Mouse (Mus musculus): Measurements from ENCODE around the gene Megf8. TPM values are rescaled to one million over a fixed set of nuclear protein-coding genes. Genes with fewer than 3 reads are reported as not detected.

Gene Megf8
- total RNA-seq (2021) = 100 to 1,000 TPM in 1 of 2 experiments, 10 to 100 TPM in 1; 99.2 to 105 TPM

- intact Hi-C loops (cut with DNase I) = loop anchor here (1.0 kb wide), 2 partner anchors 34 to 77 kb away; no protein-coding TSS in a partner anchor
- peak; percentile 95 to 99 for DNase-seq (ENCODE audit: low spot score in 2 of 2)
These were observed at the start of gene Megf8 for GRCm38 (mm10) chr7:25316532-25317445. Gene Megf8, plus strand, starts transcription at chr7:25317164.

- intact Hi-C loops (cut with DNase I) = no loop called here
- peak; percentile 100 for DNase-seq (ENCODE audit: low spot score in 2 of 2)
These were observed 49.6 kb upstream of the Megf8 start, which contains the start of gene Cic for GRCm38 (mm10) chr7:25267301-25267750. Gene Cic, plus strand, starts transcription at chr7:25267704.

GRCm38 (mm10) chr7:25267751-25268463, 49.1 kb upstream of the Megf8 start:
- peak; percentile 100 for DNase-seq (ENCODE audit: low spot score in 2 of 2)
- intact Hi-C loops (cut with DNase I) = no loop called here

- intact Hi-C loops (cut with DNase I) = no loop called here
- DNase-seq (ENCODE audit: low spot score in 2 of 2) = no peak
These were observed 48.4 kb upstream of the Megf8 start for GRCm38 (mm10) chr7:25268588-25268987.

GRCm38 (mm10) chr7:25269029-25269428, 47.9 kb upstream of the Megf8 start:
- DNase-seq (ENCODE audit: low spot score in 2 of 2) = peak in 1 of 2 experiments; percentile 4

GRCm38 (mm10) chr7:25269545-25270271, 47.3 kb upstream of the Megf8 start:
- no peak for DNase-seq (ENCODE audit: low spot score in 2 of 2)
- intact Hi-C loops (cut with DNase I) = no loop called here

More at GRCm38 (mm10) chr7:25269029-25269428, 47.9 kb upstream of the Megf8 start:
- intact Hi-C loops (cut with DNase I) = no loop called here

GRCm38 (mm10) chr7:25270652-25271633, 46.0 kb upstream of the Megf8 start:
- no peak for DNase-seq (ENCODE audit: low spot score in 2 of 2)
- intact Hi-C loops (cut with DNase I) = no loop called here

GRCm38 (mm10) chr7:25271651-25272444, 45.1 kb upstream of the Megf8 start:
- DNase-seq (ENCODE audit: low spot score in 2 of 2) = no peak
- intact Hi-C loops (cut with DNase I) = no loop called here

- intact Hi-C loops (cut with DNase I) = no loop called here
- DNase-seq (ENCODE audit: low spot score in 2 of 2) = no peak
These were observed 44.3 kb upstream of the Megf8 start for GRCm38 (mm10) chr7:25272445-25273258.

GRCm38 (mm10) chr7:25273259-25274241, 43.4 kb upstream of the Megf8 start:
- intact Hi-C loops (cut with DNase I) = no loop called here

GRCm38 (mm10) chr7:25274571-25274970, 42.4 kb upstream of the Megf8 start:
- intact Hi-C loops (cut with DNase I) = no loop called here
- DNase-seq (ENCODE audit: low spot score in 2 of 2) = no peak

More at GRCm38 (mm10) chr7:25273259-25274241, 43.4 kb upstream of the Megf8 start:
- no peak for DNase-seq (ENCODE audit: low spot score in 2 of 2)

- DNase-seq (ENCODE audit: low spot score in 2 of 2) = no peak
- intact Hi-C loops (cut with DNase I) = no loop called here
These were observed 42.0 kb upstream of the Megf8 start for GRCm38 (mm10) chr7:25274996-25275395.

GRCm38 (mm10) chr7:25275555-25276298, 41.2 kb upstream of the Megf8 start:
- intact Hi-C loops (cut with DNase I) = no loop called here
- DNase-seq (ENCODE audit: low spot score in 2 of 2) = no peak

GRCm38 (mm10) chr7:25277405-25277804, 39.6 kb upstream of the Megf8 start:
- intact Hi-C loops (cut with DNase I) = no loop called here
- DNase-seq (ENCODE audit: low spot score in 2 of 2) = no peak

GRCm38 (mm10) chr7:25277998-25278340, 39.0 kb upstream of the Megf8 start:
- intact Hi-C loops (cut with DNase I) = loop anchor here (1.0 kb wide), 2 partner anchors 29 to 40 kb away; no protein-coding TSS in a partner anchor
- no peak for DNase-seq (ENCODE audit: low spot score in 2 of 2)

Data from left cerebral cortex, postnatal 25 days (tissue).